Mouse (Mus musculus) MEL-GATA-1-ER (cell line): ENCODE measurements at regions not wholly inside any gene's neighbourhood (a gene's known extent, or its start where the extent isn't known, plus 50 kb on each side); places are given as distances from the start of the nearest gene placed in this dataset.

ENCODE experiments used
- DNase-seq: peaks from one replicate; pipeline ENCODE4 v3.0.0-alpha.2; 2012; ENCODE audit warnings: low read depth; ENCODE audit errors: extremely low read depth

- peak; percentile 4 for DNase-seq
These were observed 620.0 kb downstream of the Dnah5 start for GRCm38 (mm10) chr15:28823526-28823925.

- no peak for DNase-seq
These were observed 631.3 kb downstream of the Dnah5 start for GRCm38 (mm10) chr15:28834831-28835230.

GRCm38 (mm10) chr15:28840322-28840721 is 636.8 kb downstream of the Dnah5 start:
- no peak for DNase-seq

- peak; percentile 93 for DNase-seq
These were observed 652.9 kb downstream of the Dnah5 start for GRCm38 (mm10) chr15:28856419-28856818.

- DNase-seq, result no peak
These were observed 654.6 kb downstream of the Dnah5 start for GRCm38 (mm10) chr15:28858176-28858575.

- no peak for DNase-seq
These were observed 660.5 kb downstream of the Dnah5 start for GRCm38 (mm10) chr15:28864101-28864500.

- DNase-seq, result no peak
These were observed 661.4 kb downstream of the Dnah5 start for GRCm38 (mm10) chr15:28864913-28865312.

- no peak for DNase-seq
These were observed 669.4 kb downstream of the Dnah5 start for GRCm38 (mm10) chr15:28873001-28873400.

GRCm38 (mm10) chr15:28896248-28896808 is 692.8 kb downstream of the Dnah5 start:
- no peak for DNase-seq

GRCm38 (mm10) chr15:28922437-28922836 is 718.9 kb downstream of the Dnah5 start:
- no peak for DNase-seq

GRCm38 (mm10) chr15:28948245-28948644 is 744.7 kb downstream of the Dnah5 start:
- DNase-seq, result no peak
